Mouse (Mus musculus) C2C12 (cell line): Measurements from ENCODE around the gene Tesk2. TPM values are rescaled to one million over a fixed set of nuclear protein-coding genes. Genes with fewer than 3 reads are reported as not detected.

Experiments
- H3K27me3 ChIP-seq: one replicate; pipeline ENCODE4 v1.6.1; 2011; ENCODE audit not compliant: control insufficient read depth, insufficient read depth, insufficient read length
- H3K36me3 ChIP-seq: one replicate; pipeline ENCODE4 v1.6.1; 2011; ENCODE audit not compliant: control insufficient read depth, insufficient read depth
- H3K4me3 ChIP-seq: one replicate; pipeline ENCODE4 v1.5.1; 2011; ENCODE audit warnings: mild to moderate bottlenecking, control low read depth; ENCODE audit not compliant: poor library complexity, insufficient read depth, severe bottlenecking
- H3K79me2 ChIP-seq: one replicate; pipeline ENCODE4 v1.6.1; 2011; ENCODE audit not compliant: control insufficient read depth, insufficient read depth
- H3K79me3 ChIP-seq: one replicate; pipeline ENCODE4 v1.6.1; 2011; ENCODE audit warnings: low read depth, control low read depth
- H3ac ChIP-seq: one replicate; pipeline ENCODE3; 2011; ENCODE audit warnings: low read depth; ENCODE audit not compliant: control insufficient read depth, insufficient read length
- CEBPB ChIP-seq: IDR thresholded peaks from one replicate; pipeline ENCODE4 v1.6.1; 2011; ENCODE audit warnings: low read depth, mild to moderate bottlenecking, control low read depth, moderate library complexity
- CTCF ChIP-seq: IDR thresholded peaks from one replicate; pipeline ENCODE4 v1.5.1; 2011; ENCODE audit not compliant: control insufficient read depth, insufficient read depth, insufficient read length
- FOSL1 ChIP-seq: IDR thresholded peaks from one replicate; pipeline ENCODE4 v1.8.0; 2011; ENCODE audit warnings: mild to moderate bottlenecking, low read length; ENCODE audit not compliant: poor library complexity, insufficient read depth, severe bottlenecking
- MAX ChIP-seq: IDR thresholded peaks from one replicate; pipeline ENCODE4 v1.6.1; 2011; ENCODE audit warnings: mild to moderate bottlenecking, control low read depth
- MYOD1 ChIP-seq: IDR thresholded peaks from one replicate; pipeline ENCODE4 v1.6.1; 2011; ENCODE audit warnings: low read depth; ENCODE audit not compliant: control insufficient read depth, insufficient read length
- MYOG ChIP-seq: IDR thresholded peaks from one replicate; pipeline ENCODE4 v1.6.1; 2011; ENCODE audit not compliant: control insufficient read depth, insufficient read length; ENCODE audit errors: extremely low read depth
- USF1 ChIP-seq: IDR thresholded peaks from one replicate; pipeline ENCODE4 v1.6.1; 2011; ENCODE audit warnings: low read depth, mild to moderate bottlenecking, control low read depth, moderate library complexity
- polyA plus RNA-seq: library from polyadenylated mRNA; unstranded; fragments of >200 nt; fragmentation: generic; extraction: Trizol; gene quantifications from one replicate; pipeline ENCODE4 v1.2.1, GENCODE M21; 2012; ENCODE audit warnings: missing spikeins

The Tesk2 gene
- polyA plus RNA-seq, 1 experiment = 12.0 TPM

- Histone ChIP-seq H3ac (no peak overlapping the region), H3K36me3 (peaks cover 9% of the 10 kb centered on the region), H3K79me2 (peaks cover 4% of the 10 kb centered on the region), H3K79me3 (no peaks in the 10 kb centered on the region), H3K27me3 (no peaks in the 10 kb centered on the region), H3K4me3 (no peak overlapping the region)
- TF ChIP-seq FOSL1 (no peak), MYOD1 (no peak), MYOG (no peak), MAX (no peak), USF1 (no peak)
Observed at GRCm38 (mm10) chr4:116786587-116786986, 65.8 kb downstream of the Tesk2 start.

GRCm38 (mm10) chr4:116787985-116788760 is 67.4 kb downstream of the Tesk2 start:
- TF ChIP-seq MAX (no peak), FOSL1 (no peak), MYOD1 (no peak), CTCF (no peak), CEBPB (no peak), MYOG (no peak), USF1 (no peak)
- H3K27me3 ChIP-seq = no peaks in the 10 kb centered on the region
- peaks cover 4% of the 10 kb centered on the region for H3K79me2 ChIP-seq
- H3K4me3 ChIP-seq = no peak overlapping the region
- H3ac ChIP-seq = no peak overlapping the region
- H3K36me3 ChIP-seq = peaks cover 22% of the 10 kb centered on the region
- H3K79me3 ChIP-seq = no peaks in the 10 kb centered on the region

DNA sequence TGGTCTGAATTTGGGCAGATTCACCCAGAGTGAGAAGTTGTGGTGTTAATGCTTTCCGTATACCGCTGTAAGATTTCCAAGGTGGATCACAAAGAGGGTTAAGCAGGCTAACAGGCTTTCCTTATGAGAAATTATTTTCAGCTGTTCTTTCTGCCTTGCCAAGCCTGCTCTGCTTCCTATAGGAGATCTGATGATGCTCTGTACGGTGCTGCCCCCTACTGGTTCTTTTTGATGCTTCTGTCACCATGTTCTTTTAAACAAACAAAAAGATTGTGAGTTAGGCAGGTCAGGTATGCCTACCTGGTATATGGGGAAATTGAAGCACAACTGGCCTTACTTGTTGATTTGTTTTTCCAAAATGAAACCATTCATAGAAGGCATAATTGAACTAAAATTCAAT is 68.2 kb downstream of the Tesk2 start:
- no peak overlapping the region for H3ac ChIP-seq
- H3K79me2 ChIP-seq = peaks cover 4% of the 10 kb centered on the region
- H3K79me3 ChIP-seq = no peaks in the 10 kb centered on the region
- H3K27me3 ChIP-seq = no peaks in the 10 kb centered on the region
- no peak overlapping the region for H3K4me3 ChIP-seq
- H3K36me3 ChIP-seq = peaks cover 26% of the 10 kb centered on the region
- TF ChIP-seq MAX (no peak), MYOD1 (no peak), MYOG (no peak), FOSL1 (no peak), USF1 (no peak), CEBPB (no peak), CTCF (no peak)

DNA sequence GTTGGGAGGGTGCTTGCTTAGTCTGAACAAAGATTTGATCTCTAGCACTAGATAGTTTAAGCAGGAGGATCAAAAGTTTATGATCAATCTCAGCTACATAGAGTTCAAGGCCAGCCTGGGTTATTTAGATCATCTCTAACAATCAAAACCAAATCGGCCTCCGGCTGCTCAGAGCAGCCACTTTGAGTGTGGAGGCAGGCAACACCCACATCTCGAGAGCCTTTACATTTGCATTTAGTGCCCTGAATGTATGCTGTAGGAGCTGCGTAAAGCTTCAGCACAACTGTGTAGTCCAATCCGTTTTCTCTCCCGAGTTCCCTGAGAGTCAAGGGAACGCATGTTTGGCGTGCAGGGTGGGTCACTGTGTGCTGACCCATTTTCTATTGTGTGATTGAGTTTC is 71.7 kb downstream of the Tesk2 start:
- peaks cover 22% of the 10 kb centered on the region for H3K36me3 ChIP-seq
- H3K79me2 ChIP-seq = peaks cover 4% of the 10 kb centered on the region
- TF ChIP-seq CEBPB = no peak
- no peak for TF ChIP-seq MYOD1
- TF ChIP-seq CTCF = no peak
- no peak for TF ChIP-seq USF1
- TF ChIP-seq FOSL1 = no peak
- TF ChIP-seq MAX = no peak
- no peak for TF ChIP-seq MYOG
- no peak overlapping the region for H3K4me3 ChIP-seq
- H3K27me3 ChIP-seq = no peaks in the 10 kb centered on the region
- no peak overlapping the region for H3ac ChIP-seq
- H3K79me3 ChIP-seq = no peaks in the 10 kb centered on the region

DNA sequence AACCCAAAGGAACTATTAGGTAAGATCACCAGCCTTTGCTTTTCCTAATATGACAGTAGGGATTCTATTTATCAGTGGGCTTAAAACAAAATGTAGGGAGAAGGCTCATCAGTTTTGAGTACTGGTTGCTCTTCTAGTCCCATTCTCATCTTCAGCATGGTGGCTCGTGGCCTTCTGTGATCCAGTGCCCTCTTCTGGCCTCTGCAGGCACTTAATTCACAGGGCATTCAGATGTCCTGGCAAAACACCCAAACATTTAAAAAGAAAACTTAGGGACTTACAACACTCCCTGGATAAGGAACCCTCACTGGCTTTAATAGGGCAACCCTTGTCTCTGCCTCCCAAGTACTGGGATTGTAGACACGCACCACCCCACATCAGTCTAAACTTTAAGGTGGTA is 73.5 kb downstream of the Tesk2 start:
- H3K79me3 ChIP-seq = no peaks in the 10 kb centered on the region
- TF ChIP-seq MYOG (no peak), MYOD1 (no peak), FOSL1 (no peak), CEBPB (no peak), USF1 (no peak), CTCF (no peak), MAX (no peak)

DNA sequence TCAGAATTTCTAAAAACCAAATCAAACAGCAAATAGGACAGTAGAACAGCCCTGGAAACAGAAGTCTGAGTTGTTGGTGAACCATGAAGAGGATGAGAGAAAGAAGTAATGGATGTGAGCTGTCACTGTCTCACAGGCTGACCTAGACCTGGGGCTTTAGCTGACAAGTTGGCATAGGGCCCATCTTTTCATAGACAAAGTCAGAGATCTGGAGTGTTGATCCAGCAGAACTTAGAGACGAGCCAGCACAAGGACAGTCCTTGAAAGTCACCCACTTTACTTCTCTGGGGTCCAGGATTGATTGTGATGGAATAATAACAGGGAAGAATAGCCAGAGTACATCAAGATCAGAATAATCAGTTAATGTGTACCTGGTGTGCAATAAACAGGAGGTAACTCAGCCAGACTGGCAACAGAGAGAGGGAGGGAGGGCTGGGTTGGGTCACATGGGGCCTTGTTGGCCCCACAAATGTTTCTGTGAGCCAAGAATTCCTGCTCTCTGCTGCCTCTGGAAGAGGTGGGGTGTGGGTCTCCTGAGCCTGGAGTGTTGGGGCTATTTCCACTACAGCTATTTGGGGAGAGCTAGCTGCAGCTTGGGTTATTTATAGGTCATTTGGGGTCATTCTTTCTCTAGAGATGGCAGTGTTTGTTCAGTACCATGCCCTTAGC is 75.8 kb downstream of the Tesk2 start:
- no peaks in the 10 kb centered on the region for H3K79me2 ChIP-seq
- H3K27me3 ChIP-seq = no peaks in the 10 kb centered on the region
- TF ChIP-seq CEBPB (no peak), CTCF (no peak), FOSL1 (no peak), MAX (no peak), MYOD1 (no peak), MYOG (no peak), USF1 (no peak)

More for the DNA sequence above, 73.5 kb downstream of the Tesk2 start:
- no peak overlapping the region for H3K4me3 ChIP-seq
- no peak overlapping the region for H3ac ChIP-seq
- peaks cover 4% of the 10 kb centered on the region for H3K79me2 ChIP-seq
- H3K36me3 ChIP-seq = peaks cover 22% of the 10 kb centered on the region
- H3K27me3 ChIP-seq = no peaks in the 10 kb centered on the region

More for the DNA sequence above, 75.8 kb downstream of the Tesk2 start:
- Histone ChIP-seq H3K4me3 (no peak overlapping the region), H3K36me3 (peaks cover 29% of the 10 kb centered on the region), H3ac (no peak overlapping the region), H3K79me3 (no peaks in the 10 kb centered on the region)
